38 mouse cellular contexts compared by ENCODE assay signal in genomic region chr5:135351606-135352005, GRCm38 (mm10). TPM values are rescaled to one million over a fixed set of nuclear protein-coding genes. Genes with fewer than 3 reads are reported as not detected.
"Had no signal": no experiment of that assay in that cellular context is flagged by ENCODE, and none has a peak within 500 bp of the region (broad histone marks: within the 10 kb centered on the region; RNA-seq: fewer than 3 reads in every experiment).

No protein-coding gene starts in this region.

- DNase-seq: gastrocnemius, postnatal 14 days; gastrocnemius, postnatal 36 days; heart, postnatal 10 days; heart, postnatal 4 days; kidney, adult 18-20 months; kidney, adult 8-10 months; kidney, postnatal 10 days; kidney, postnatal 4 days; layer of hippocampus, adult 9-11 months; layer of hippocampus, postnatal 36 days; left cerebral cortex, postnatal 4 days had no signal

- H3K9ac ChIP-seq: heart, embryonic 12.5 days; hindbrain, embryonic 12.5 days; hindbrain, embryonic 14.5 days; intestine, embryonic 15.5 days; limb, embryonic 13.5 days; limb, embryonic 15.5 days; liver, embryonic 12.5 days had no signal

- H3K4me3 ChIP-seq: heart, embryonic 10.5 days; heart, embryonic 12.5 days; hindbrain, embryonic 10.5 days; hindbrain, embryonic 12.5 days; intestine, embryonic 15.5 days; layer of hippocampus, adult 2 months; limb, embryonic 13.5 days; limb, embryonic 15.5 days; liver, embryonic 12.5 days had no signal

- H3K4me2 ChIP-seq: heart, embryonic 12.5 days; hindbrain, embryonic 12.5 days; hindbrain, embryonic 14.5 days; intestine, embryonic 15.5 days; limb, embryonic 13.5 days; limb, embryonic 15.5 days; liver, embryonic 12.5 days had no signal

- H3K9me3 ChIP-seq: intestine, embryonic 15.5 days; limb, embryonic 15.5 days; liver, embryonic 12.5 days had no signal

- ATAC-seq: hindbrain, embryonic 16.5 days; inflammation-experienced regulatory T-cells, adult 6 months; intestine, embryonic 15.5 days; liver, embryonic 12.5 days had no signal

- H3K27ac ChIP-seq: heart, embryonic 10.5 days; hindbrain, embryonic 10.5 days; hindbrain, embryonic 12.5 days; hindbrain, embryonic 14.5 days; intestine, embryonic 15.5 days; layer of hippocampus, adult 2 months; limb, embryonic 13.5 days; limb, embryonic 15.5 days; liver, embryonic 12.5 days had no signal

- H3K36me3 ChIP-seq: heart, embryonic 10.5 days; heart, embryonic 12.5 days; hindbrain, embryonic 10.5 days; hindbrain, embryonic 12.5 days; intestine, embryonic 15.5 days; limb, embryonic 13.5 days; limb, embryonic 15.5 days; liver, embryonic 12.5 days had no signal

- H3K4me1 ChIP-seq: heart, embryonic 12.5 days; hindbrain, embryonic 10.5 days; hindbrain, embryonic 12.5 days; intestine, embryonic 15.5 days; liver, embryonic 12.5 days had no signal

RNA-seq across cellular contexts. Expression of gene Trim50, which starts 1.5 kb away (rescaled TPM):
- total RNA-seq: gastrocnemius, adult 18-20 months; gastrocnemius, adult 8-10 months; gastrocnemius, postnatal 14 days; gastrocnemius, postnatal 36 days; heart, postnatal 25 days; heart, postnatal 4 days; layer of hippocampus, adult 2 months; layer of hippocampus, postnatal 14 days; layer of hippocampus, postnatal 36 days; left cerebral cortex, adult 18-20 months; left cerebral cortex, adult 8-10 months; left cerebral cortex, postnatal 10 days; left cerebral cortex, postnatal 25 days; left cerebral cortex, postnatal 4 days; liver, adult 2 months had no signal
- polyA plus RNA-seq: gonadal fat pad, adult 2 months; heart, embryonic 10.5 days; heart, embryonic 12.5 days; heart, embryonic 14.5 days; heart, embryonic 16.5 days; hindbrain, embryonic 12.5 days; hindbrain, embryonic 14.5 days; hindbrain, embryonic 16.5 days; inflammation-experienced regulatory T-cells, adult 6 months; kidney, embryonic 14.5 days; kidney, embryonic 16.5 days; limb, embryonic 11.5 days; limb, embryonic 13.5 days; limb, embryonic 15.5 days; liver, adult 2 months; liver, embryonic 12.5 days had no signal

RNA-seq across cellular contexts. Expression of gene Fkbp6, which starts 1.8 kb away (rescaled TPM):
- total RNA-seq: gastrocnemius, adult 18-20 months; gastrocnemius, adult 8-10 months; gastrocnemius, postnatal 14 days; gastrocnemius, postnatal 36 days; layer of hippocampus, postnatal 14 days; layer of hippocampus, postnatal 36 days; left cerebral cortex, adult 18-20 months; liver, adult 2 months had no signal
- polyA plus RNA-seq: gonadal fat pad, adult 2 months; heart, embryonic 14.5 days; heart, embryonic 16.5 days; hindbrain, embryonic 12.5 days; inflammation-experienced regulatory T-cells, adult 6 months; kidney, embryonic 14.5 days; limb, embryonic 13.5 days; limb, embryonic 15.5 days; liver, adult 2 months had no signal
